Mouse (Mus musculus): ENCODE data around the gene Stk24. TPM values are rescaled to one million over a fixed set of nuclear protein-coding genes. Genes with fewer than 3 reads are reported as not detected.

The Stk24 gene
- polyA plus RNA-seq, 1 experiment, result 29.8 TPM

- Histone ChIP-seq H3K27me3 (ENCODE audit: control insufficient read depth, insufficient read depth, insufficient read length) (no peaks in the 10 kb centered on the region), H3K79me2 (ENCODE audit: control insufficient read depth, insufficient read depth) (peaks cover 91% of the 10 kb centered on the region), H3ac (ENCODE audit: control insufficient read depth, insufficient read length, low read depth) (no peak overlapping the region), H3K4me3 (ENCODE audit: insufficient read depth, poor library complexity, severe bottlenecking) (no peak overlapping the region), H3K36me3 (ENCODE audit: control insufficient read depth, insufficient read depth) (peaks cover 10% of the 10 kb centered on the region), H3K79me3 (ENCODE audit: low read depth) (peaks cover 87% of the 10 kb centered on the region)
- no peak for TF ChIP-seq MYOG (IDR thresholded peaks at IDR 0.05; ENCODE audit: control insufficient read depth, extremely low read depth, insufficient read length)
- no peak for TF ChIP-seq CEBPB (IDR thresholded peaks at IDR 0.05; ENCODE audit: low read depth)
- no peak for TF ChIP-seq USF1 (IDR thresholded peaks at IDR 0.05; ENCODE audit: low read depth)
These were observed 53.4 kb downstream of the Stk24 start for GRCm38 (mm10) chr14:121326432-121326831.

DNA sequence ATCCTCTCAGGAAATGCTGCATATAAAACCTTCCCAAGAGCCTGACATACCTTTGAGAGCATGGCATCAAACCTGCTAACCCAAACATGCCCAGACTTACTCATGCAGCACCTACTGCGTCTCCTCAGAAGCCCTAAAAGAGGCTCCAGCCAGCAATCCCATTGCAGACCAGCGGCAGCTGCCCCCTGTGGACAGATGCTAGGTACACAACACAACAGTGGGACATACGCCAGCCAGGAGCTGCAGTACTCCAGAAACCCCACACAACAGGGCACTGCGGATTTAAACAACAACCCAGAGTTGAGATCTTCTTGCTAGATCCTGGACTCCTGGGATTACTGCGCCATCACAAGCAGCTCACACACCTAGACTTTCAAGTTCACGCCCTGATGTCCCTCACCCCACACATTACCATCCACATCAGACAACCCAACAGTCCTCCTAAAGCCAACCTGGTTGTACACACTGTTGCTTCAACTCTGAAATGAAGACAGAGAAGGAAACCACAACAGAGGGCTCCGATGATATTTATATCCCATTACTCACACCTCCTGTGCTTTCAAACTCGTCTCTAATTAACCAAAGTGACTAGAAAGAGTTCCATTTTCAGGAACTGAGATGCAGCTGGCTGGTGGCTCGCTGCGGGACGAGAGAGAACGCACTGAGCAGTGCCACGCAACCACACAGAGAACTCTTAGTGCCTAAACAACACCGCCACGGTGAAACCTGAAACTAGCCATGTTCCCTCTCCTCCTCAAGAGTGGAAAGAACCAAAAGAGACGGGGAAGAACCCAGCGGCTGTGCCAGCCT is 55.1 kb downstream of the Stk24 start:
- H3ac ChIP-seq (ENCODE audit: control insufficient read depth, insufficient read length, low read depth), result no peak overlapping the region
- TF ChIP-seq CEBPB (IDR thresholded peaks at IDR 0.05; ENCODE audit: low read depth), result no peak

GRCm38 (mm10) chr14:121322641-121323040 is 57.2 kb downstream of the Stk24 start:
- no peak overlapping the region for H3ac ChIP-seq (ENCODE audit: control insufficient read depth, insufficient read length, low read depth)
- H3K4me3 ChIP-seq (ENCODE audit: insufficient read depth, poor library complexity, severe bottlenecking), result no peak overlapping the region
- TF ChIP-seq CTCF (IDR thresholded peaks at IDR 0.05; ENCODE audit: control insufficient read depth, insufficient read depth, insufficient read length) (no peak), MAX (IDR thresholded peaks at IDR 0.05) (no peak), CEBPB (IDR thresholded peaks at IDR 0.05; ENCODE audit: low read depth) (no peak), MYOG (IDR thresholded peaks at IDR 0.05; ENCODE audit: control insufficient read depth, extremely low read depth, insufficient read length) (no peak), USF1 (IDR thresholded peaks at IDR 0.05; ENCODE audit: low read depth) (no peak), FOSL1 (IDR thresholded peaks at IDR 0.05; ENCODE audit: insufficient read depth, low read length, poor library complexity, severe bottlenecking) (no peak), MYOD1 (IDR thresholded peaks at IDR 0.05; ENCODE audit: control insufficient read depth, insufficient read length, low read depth) (no peak)
- H3K79me2 ChIP-seq (ENCODE audit: control insufficient read depth, insufficient read depth), result peaks cover 100% of the 10 kb centered on the region
- H3K27me3 ChIP-seq (ENCODE audit: control insufficient read depth, insufficient read depth, insufficient read length), result no peaks in the 10 kb centered on the region
- H3K79me3 ChIP-seq (ENCODE audit: low read depth), result peaks cover 95% of the 10 kb centered on the region
- H3K36me3 ChIP-seq (ENCODE audit: control insufficient read depth, insufficient read depth), result peaks cover 4% of the 10 kb centered on the region

More for the DNA sequence above, 55.1 kb downstream of the Stk24 start:
- peaks cover 4% of the 10 kb centered on the region for H3K36me3 ChIP-seq (ENCODE audit: control insufficient read depth, insufficient read depth)
- H3K4me3 ChIP-seq (ENCODE audit: insufficient read depth, poor library complexity, severe bottlenecking), result no peak overlapping the region
- H3K79me3 ChIP-seq (ENCODE audit: low read depth), result peaks cover 86% of the 10 kb centered on the region
- H3K79me2 ChIP-seq (ENCODE audit: control insufficient read depth, insufficient read depth), result peaks cover 91% of the 10 kb centered on the region
- no peaks in the 10 kb centered on the region for H3K27me3 ChIP-seq (ENCODE audit: control insufficient read depth, insufficient read depth, insufficient read length)

GRCm38 (mm10) chr14:121322150-121322549 is 57.7 kb downstream of the Stk24 start:
- Histone ChIP-seq H3ac (ENCODE audit: control insufficient read depth, insufficient read length, low read depth) (no peak overlapping the region), H3K79me2 (ENCODE audit: control insufficient read depth, insufficient read depth) (peaks cover 100% of the 10 kb centered on the region), H3K79me3 (ENCODE audit: low read depth) (peaks cover 93% of the 10 kb centered on the region), H3K27me3 (ENCODE audit: control insufficient read depth, insufficient read depth, insufficient read length) (no peaks in the 10 kb centered on the region), H3K4me3 (ENCODE audit: insufficient read depth, poor library complexity, severe bottlenecking) (no peak overlapping the region), H3K36me3 (ENCODE audit: control insufficient read depth, insufficient read depth) (peaks cover 3% of the 10 kb centered on the region)
- TF ChIP-seq MYOD1 (IDR thresholded peaks at IDR 0.05; ENCODE audit: control insufficient read depth, insufficient read length, low read depth), result no peak
- no peak for TF ChIP-seq MAX (IDR thresholded peaks at IDR 0.05)
- no peak for TF ChIP-seq CEBPB (IDR thresholded peaks at IDR 0.05; ENCODE audit: low read depth)
- no peak for TF ChIP-seq FOSL1 (IDR thresholded peaks at IDR 0.05; ENCODE audit: insufficient read depth, low read length, poor library complexity, severe bottlenecking)
- TF ChIP-seq USF1 (IDR thresholded peaks at IDR 0.05; ENCODE audit: low read depth), result no peak
- no peak for TF ChIP-seq CTCF (IDR thresholded peaks at IDR 0.05; ENCODE audit: control insufficient read depth, insufficient read depth, insufficient read length)
- TF ChIP-seq MYOG (IDR thresholded peaks at IDR 0.05; ENCODE audit: control insufficient read depth, extremely low read depth, insufficient read length), result no peak

DNA sequence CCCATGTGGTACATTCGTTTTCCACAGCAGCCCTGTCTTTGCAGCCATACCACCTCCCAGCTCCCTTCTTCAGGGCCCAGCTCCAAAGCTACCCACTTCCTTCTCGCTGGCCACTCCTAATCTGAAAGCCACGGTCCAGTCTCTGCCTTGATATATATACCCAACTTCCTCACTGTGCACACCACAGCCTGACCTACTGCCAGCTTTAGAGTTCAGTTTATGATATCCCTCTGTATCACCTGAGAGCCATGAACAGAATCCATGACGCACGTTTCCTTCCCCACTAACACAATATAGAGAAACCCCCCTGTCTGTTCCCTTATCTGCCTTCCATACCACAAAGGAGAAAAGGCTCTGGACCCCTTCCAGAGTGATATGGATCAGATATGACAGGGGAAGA is 61.4 kb downstream of the Stk24 start:
- H3K36me3 ChIP-seq (ENCODE audit: control insufficient read depth, insufficient read depth), result peaks cover 5% of the 10 kb centered on the region
- no peak overlapping the region for H3K4me3 ChIP-seq (ENCODE audit: insufficient read depth, poor library complexity, severe bottlenecking)
- peaks cover 92% of the 10 kb centered on the region for H3K79me3 ChIP-seq (ENCODE audit: low read depth)
- no peaks in the 10 kb centered on the region for H3K27me3 ChIP-seq (ENCODE audit: control insufficient read depth, insufficient read depth, insufficient read length)
- H3ac ChIP-seq (ENCODE audit: control insufficient read depth, insufficient read length, low read depth), result no peak overlapping the region
- TF ChIP-seq MYOG (IDR thresholded peaks at IDR 0.05; ENCODE audit: control insufficient read depth, extremely low read depth, insufficient read length) (no peak), MAX (IDR thresholded peaks at IDR 0.05) (no peak), USF1 (IDR thresholded peaks at IDR 0.05; ENCODE audit: low read depth) (no peak), MYOD1 (IDR thresholded peaks at IDR 0.05; ENCODE audit: control insufficient read depth, insufficient read length, low read depth) (no peak), FOSL1 (IDR thresholded peaks at IDR 0.05; ENCODE audit: insufficient read depth, low read length, poor library complexity, severe bottlenecking) (no peak), CEBPB (IDR thresholded peaks at IDR 0.05; ENCODE audit: low read depth) (no peak), CTCF (IDR thresholded peaks at IDR 0.05; ENCODE audit: control insufficient read depth, insufficient read depth, insufficient read length) (no peak)
- peaks cover 100% of the 10 kb centered on the region for H3K79me2 ChIP-seq (ENCODE audit: control insufficient read depth, insufficient read depth)

DNA sequence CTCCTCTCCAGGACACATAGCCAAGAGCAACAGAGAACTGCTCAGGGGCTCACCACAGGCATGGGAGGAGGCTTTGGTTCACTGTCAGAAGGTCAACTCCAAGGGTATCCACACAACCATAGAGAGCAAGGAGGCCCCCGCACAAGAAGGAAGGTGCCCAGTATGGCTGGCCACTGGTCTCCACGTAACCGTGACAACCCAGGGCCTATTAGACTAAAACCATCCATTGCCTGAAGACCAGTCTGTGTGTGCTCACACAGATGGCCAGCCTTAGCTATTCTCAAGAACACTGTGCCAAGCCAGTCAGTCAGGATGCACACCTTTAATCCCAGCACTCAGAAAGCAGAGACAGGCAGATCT is 62.5 kb downstream of the Stk24 start:
- Histone ChIP-seq H3K4me3 (ENCODE audit: insufficient read depth, poor library complexity, severe bottlenecking) (no peak overlapping the region), H3K79me3 (ENCODE audit: low read depth) (peaks cover 92% of the 10 kb centered on the region), H3K27me3 (ENCODE audit: control insufficient read depth, insufficient read depth, insufficient read length) (no peaks in the 10 kb centered on the region), H3K36me3 (ENCODE audit: control insufficient read depth, insufficient read depth) (peaks cover 5% of the 10 kb centered on the region), H3ac (ENCODE audit: control insufficient read depth, insufficient read length, low read depth) (no peak overlapping the region), H3K79me2 (ENCODE audit: control insufficient read depth, insufficient read depth) (peaks cover 100% of the 10 kb centered on the region)
- TF ChIP-seq CEBPB (IDR thresholded peaks at IDR 0.05; ENCODE audit: low read depth) (no peak), MYOG (IDR thresholded peaks at IDR 0.05; ENCODE audit: control insufficient read depth, extremely low read depth, insufficient read length) (no peak), MYOD1 (IDR thresholded peaks at IDR 0.05; ENCODE audit: control insufficient read depth, insufficient read length, low read depth) (no peak), CTCF (IDR thresholded peaks at IDR 0.05; ENCODE audit: control insufficient read depth, insufficient read depth, insufficient read length) (no peak), MAX (IDR thresholded peaks at IDR 0.05) (no peak), FOSL1 (IDR thresholded peaks at IDR 0.05; ENCODE audit: insufficient read depth, low read length, poor library complexity, severe bottlenecking) (no peak), USF1 (IDR thresholded peaks at IDR 0.05; ENCODE audit: low read depth) (no peak)

Measured in C2C12 (cell line).